Mouse (Mus musculus) hindbrain, embryonic 10.5 days (tissue): ENCODE results near the gene Rbms3. TPM values are rescaled to one million over a fixed set of nuclear protein-coding genes. Genes with fewer than 3 reads are reported as not detected.

Source experiments
- DNase-seq: peaks from one replicate; pipeline ENCODE4 v3.0.0-alpha.2; 2017; ENCODE audit warnings: low spot score
- H3K27ac ChIP-seq: fragments of 300-500 bp; sonication (generic); 2 replicates; pipeline ENCODE4 v1.5.1; 2016; ENCODE audit warnings: mild to moderate bottlenecking, moderate library complexity
- H3K27me3 ChIP-seq: fragments of 300-500 bp; sonication (generic); 2 replicates; pipeline ENCODE4 v1.6.1; 2016; ENCODE audit warnings: mild to moderate bottlenecking; ENCODE audit not compliant: poor library complexity, insufficient read depth, severe bottlenecking
- H3K36me3 ChIP-seq: fragments of 300-500 bp; sonication (generic); 2 replicates; pipeline ENCODE4 v1.6.1; 2016; ENCODE audit warnings: mild to moderate bottlenecking, moderate library complexity
- H3K4me1 ChIP-seq: fragments of 300-500 bp; sonication (generic); replicated peaks from 2 replicates; pipeline ENCODE4 v1.6.1; 2016; ENCODE audit warnings: mild to moderate bottlenecking
- H3K4me3 ChIP-seq: fragments of 300-500 bp; sonication (generic); 2 replicates; pipeline ENCODE4 v1.5.1; 2016; ENCODE audit warnings: mild to moderate bottlenecking, moderate library complexity
- H3K9me3 ChIP-seq: fragments of 300-500 bp; sonication (generic); 2 replicates; pipeline ENCODE4 v1.6.1; 2016; ENCODE audit warnings: mild to moderate bottlenecking, moderate library complexity
- WGBS: fragments of 180-500 bp; shearing (Covaris S2); methylation state at CpG from one replicate; pipeline ENCODE4 v1.1.7; 2016; 5-methylcytosine and 5-hydroxymethylcytosine counted together
- polyA plus RNA-seq: library from polyadenylated mRNA; unstranded; fragments of >200 nt; fragmentation: Nextera tagmentation; extraction: Ambion mirVana; gene quantifications from 2 replicates; pipeline ENCODE4 v1.2.1, GENCODE M21; 2016

Gene Rbms3
- polyA plus RNA-seq, 1 experiment from 2014 or later: 22.1 TPM

- 84% methylated on average over 11 of the region's 11 CpGs for WGBS
- H3K4me3 ChIP-seq: no peak overlapping the region
- peaks cover 10% of the 10 kb centered on the region; the same call in 1 of the 2 replicates for H3K4me1 ChIP-seq
- no peaks in the 10 kb centered on the region for H3K27me3 ChIP-seq
- H3K9me3 ChIP-seq: peaks cover 3% of the 10 kb centered on the region; the same call in 1 of the 2 replicates
- no peak for DNase-seq
- H3K27ac ChIP-seq: no peak overlapping the region
- no peaks in the 10 kb centered on the region for H3K36me3 ChIP-seq
These were observed 561.9 kb downstream of the Rbms3 start for GRCm38 (mm10) chr9:117067703-117068419.

DNA sequence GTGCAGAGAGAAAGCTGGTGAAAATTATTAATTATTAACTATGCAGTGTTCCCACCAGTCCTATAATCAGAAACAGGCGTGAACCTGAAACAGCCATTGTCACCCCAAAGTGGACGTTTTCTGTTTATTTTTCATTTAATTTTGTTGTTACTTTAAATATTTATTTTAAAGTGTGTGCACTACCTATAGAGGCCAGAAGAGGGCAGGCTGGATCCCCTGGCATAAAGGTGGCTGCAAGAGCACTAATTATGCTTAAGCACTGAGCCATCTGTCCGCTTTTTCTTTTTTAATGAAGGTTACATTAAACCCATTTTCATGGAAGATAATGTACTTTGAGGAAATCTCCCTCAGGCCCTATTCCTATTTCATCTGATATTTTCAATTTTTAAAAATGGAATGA, 563.2 kb downstream of the Rbms3 start:
- Histone ChIP-seq H3K27me3 (no peaks in the 10 kb centered on the region), H3K9me3 (peaks cover 3% of the 10 kb centered on the region; the same call in 1 of the 2 replicates), H3K27ac (no peak overlapping the region), H3K4me1 (no peaks in the 10 kb centered on the region), H3K36me3 (no peaks in the 10 kb centered on the region), H3K4me3 (no peak overlapping the region)
- no peak for DNase-seq
- WGBS: 82% methylated on average over 3 of the region's 3 CpGs

DNA sequence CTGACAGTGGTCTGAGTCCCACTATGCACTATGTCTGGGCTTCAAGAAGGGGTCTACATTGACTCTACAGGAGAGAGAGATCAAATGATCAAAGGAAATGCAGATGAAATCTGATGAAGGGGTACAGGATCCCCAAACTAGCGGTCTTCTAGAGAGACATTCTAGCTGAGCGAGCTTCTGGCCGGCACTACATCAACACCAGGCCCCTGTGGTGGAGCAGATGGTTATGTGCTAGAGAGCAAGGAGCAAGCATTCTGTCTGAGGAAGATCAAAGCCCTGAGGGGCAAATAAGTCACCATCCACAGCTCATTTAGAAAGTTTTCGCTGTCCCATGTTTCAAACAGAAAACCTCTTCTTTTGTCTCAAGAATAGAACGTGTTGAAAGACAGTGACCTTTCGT, 564.1 kb downstream of the Rbms3 start:
- no peaks in the 10 kb centered on the region for H3K27me3 ChIP-seq
- no peak for DNase-seq
- 79% methylated on average over 6 of the region's 6 CpGs for WGBS
- no peak overlapping the region for H3K4me3 ChIP-seq
- H3K9me3 ChIP-seq: peaks cover 3% of the 10 kb centered on the region; the same call in 1 of the 2 replicates
- no peaks in the 10 kb centered on the region for H3K4me1 ChIP-seq
- H3K27ac ChIP-seq: no peak overlapping the region
- no peaks in the 10 kb centered on the region for H3K36me3 ChIP-seq

DNA sequence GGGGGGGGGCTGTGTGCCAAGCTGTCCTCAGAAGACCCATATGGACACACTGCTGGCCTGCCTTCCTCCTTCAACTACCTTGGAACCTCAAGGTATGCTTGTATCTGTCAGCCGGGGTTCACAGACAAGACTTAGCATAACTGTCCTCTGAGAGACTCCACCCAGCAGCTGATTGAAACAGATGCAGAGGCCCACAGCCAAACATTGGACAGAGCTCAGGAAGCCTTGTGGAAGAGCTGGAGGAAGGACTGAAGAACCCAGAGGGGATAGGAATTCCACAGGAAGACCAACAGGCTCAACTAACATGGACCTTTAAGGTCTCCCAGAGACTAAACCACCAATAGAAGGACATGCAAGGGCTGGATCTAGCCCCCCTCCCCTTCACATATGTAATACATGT, 570.1 kb downstream of the Rbms3 start:
- no peaks in the 10 kb centered on the region for H3K36me3 ChIP-seq
- H3K9me3 ChIP-seq: no peaks in the 10 kb centered on the region
- DNase-seq: no peak
- H3K27ac ChIP-seq: no peak overlapping the region
- 75% methylated on average over 1 of the region's 1 CpGs for WGBS
- no peaks in the 10 kb centered on the region for H3K27me3 ChIP-seq
- H3K4me3 ChIP-seq: no peak overlapping the region
- no peaks in the 10 kb centered on the region for H3K4me1 ChIP-seq

DNA sequence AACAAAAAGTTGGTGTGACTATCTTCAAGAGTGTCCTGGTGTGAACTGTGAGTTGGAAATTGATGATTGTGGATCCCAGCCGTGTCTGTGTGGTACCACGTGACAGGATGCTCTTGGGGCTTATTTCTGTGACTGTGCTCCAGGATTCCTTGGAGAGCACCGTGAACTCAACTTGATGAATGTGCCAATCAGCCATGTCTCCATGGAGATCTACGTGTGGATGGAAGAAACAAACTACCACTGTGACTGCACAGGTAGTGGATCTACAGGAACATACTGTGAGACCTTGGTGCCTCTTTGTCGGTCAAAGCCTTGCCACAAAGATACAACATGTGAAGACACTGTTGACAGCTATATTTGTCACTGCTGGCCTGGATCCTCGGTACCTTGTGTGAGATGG, 570.6 kb downstream of the Rbms3 start:
- 93% methylated on average over 6 of the region's 6 CpGs for WGBS

GRCm38 (mm10) chr9:117051935-117052334, 577.8 kb downstream of the Rbms3 start:
- Histone ChIP-seq H3K4me3 (no peak overlapping the region), H3K27ac (no peak overlapping the region), H3K27me3 (no peaks in the 10 kb centered on the region), H3K4me1 (peaks cover 9% of the 10 kb centered on the region; the same call in 1 of the 2 replicates), H3K9me3 (no peaks in the 10 kb centered on the region), H3K36me3 (no peaks in the 10 kb centered on the region)
- 94% methylated on average over 2 of the region's 2 CpGs for WGBS
- DNase-seq: no peak

More for the DNA sequence above, 570.6 kb downstream of the Rbms3 start:
- DNase-seq: no peak
- Histone ChIP-seq H3K27ac (no peak overlapping the region), H3K4me1 (no peaks in the 10 kb centered on the region), H3K9me3 (no peaks in the 10 kb centered on the region), H3K4me3 (no peak overlapping the region), H3K27me3 (no peaks in the 10 kb centered on the region), H3K36me3 (no peaks in the 10 kb centered on the region)

DNA sequence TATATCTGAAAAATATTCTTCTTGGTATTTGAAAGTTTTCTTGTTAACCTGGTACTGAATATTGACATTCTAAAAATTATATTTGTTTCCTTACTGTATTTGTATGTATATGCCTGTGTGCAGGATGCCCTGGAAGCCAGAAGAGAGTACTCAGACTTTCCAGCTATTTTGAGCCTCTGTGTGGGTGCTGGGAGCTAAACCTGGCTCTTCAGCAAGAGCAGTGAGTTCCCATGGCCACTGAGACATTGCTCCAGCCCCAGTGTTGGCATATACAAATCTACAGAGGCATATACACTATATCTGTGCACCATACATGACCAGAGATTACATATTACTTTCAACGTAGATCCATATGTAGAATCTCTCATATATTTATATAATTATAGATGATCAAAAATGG, 581.1 kb downstream of the Rbms3 start:
- H3K36me3 ChIP-seq: no peaks in the 10 kb centered on the region
- WGBS: 94% methylated on average over 1 of the region's 1 CpGs
- no peak for DNase-seq
- no peaks in the 10 kb centered on the region for H3K27me3 ChIP-seq
- H3K4me3 ChIP-seq: no peak overlapping the region
- H3K4me1 ChIP-seq: peaks cover 12% of the 10 kb centered on the region; the same call in 1 of the 2 replicates
- H3K9me3 ChIP-seq: no peaks in the 10 kb centered on the region
- no peak overlapping the region for H3K27ac ChIP-seq

GRCm38 (mm10) chr9:117041993-117042366, 587.7 kb downstream of the Rbms3 start:
- WGBS: 65% methylated on average over 2 of the region's 2 CpGs
- Histone ChIP-seq H3K4me3 (no peak overlapping the region), H3K27me3 (no peaks in the 10 kb centered on the region), H3K36me3 (no peaks in the 10 kb centered on the region), H3K9me3 (no peaks in the 10 kb centered on the region), H3K27ac (no peak overlapping the region), H3K4me1 (peaks cover 4% of the 10 kb centered on the region; the same call in 1 of the 2 replicates)
- DNase-seq: no peak

GRCm38 (mm10) chr9:117041291-117041992, 588.3 kb downstream of the Rbms3 start:
- no peak for DNase-seq
- no peaks in the 10 kb centered on the region for H3K9me3 ChIP-seq
- 0 out of 2 replicates have a peak overlapping the region, but pooled peaks have one; percentile 30 for H3K27ac ChIP-seq
- H3K4me3 ChIP-seq: no peak overlapping the region
- no peaks in the 10 kb centered on the region for H3K4me1 ChIP-seq
- H3K27me3 ChIP-seq: no peaks in the 10 kb centered on the region
- H3K36me3 ChIP-seq: no peaks in the 10 kb centered on the region

GRCm38 (mm10) chr9:117039941-117040453, 589.7 kb downstream of the Rbms3 start:
- Histone ChIP-seq H3K36me3 (no peaks in the 10 kb centered on the region), H3K4me1 (no peaks in the 10 kb centered on the region), H3K27me3 (no peaks in the 10 kb centered on the region), H3K27ac (no peak overlapping the region), H3K9me3 (no peaks in the 10 kb centered on the region), H3K4me3 (no peak overlapping the region)
- 84% methylated on average over 6 of the region's 6 CpGs for WGBS
- no peak for DNase-seq

DNA sequence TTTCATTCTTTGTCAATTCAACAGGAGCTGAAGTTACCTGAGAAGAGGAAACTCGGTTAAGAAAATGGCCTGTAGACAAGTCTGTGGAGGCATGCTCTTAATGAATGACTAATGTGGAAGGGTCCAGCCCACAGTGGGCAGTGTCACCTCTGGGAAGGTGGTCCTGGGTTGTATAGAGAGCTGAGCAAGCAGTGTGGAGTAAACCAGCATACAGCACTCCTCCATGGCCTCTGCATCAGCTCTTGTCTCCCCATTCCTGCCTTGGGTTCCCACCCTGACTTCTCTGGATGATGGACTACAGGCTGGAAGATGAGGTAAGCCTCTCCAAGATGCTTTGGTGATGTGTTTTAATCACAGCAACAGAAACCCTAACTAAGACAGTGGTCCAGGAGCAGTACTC, 597.0 kb downstream of the Rbms3 start:
- H3K4me3 ChIP-seq: no peak overlapping the region
- H3K4me1 ChIP-seq: 0 out of 2 replicates have a peak, but pooled peaks cover 2% of the 10 kb centered on the region
- H3K27me3 ChIP-seq: no peaks in the 10 kb centered on the region
- no peak overlapping the region for H3K27ac ChIP-seq
- WGBS: 84% methylated on average over 1 of the region's 1 CpGs
- DNase-seq: no peak
- no peaks in the 10 kb centered on the region for H3K9me3 ChIP-seq
- no peaks in the 10 kb centered on the region for H3K36me3 ChIP-seq

GRCm38 (mm10) chr9:117031237-117031636, 598.5 kb downstream of the Rbms3 start:
- H3K27ac ChIP-seq: no peak overlapping the region
- no peak for DNase-seq
- 81% methylated on average over 11 of the region's 11 CpGs for whole genome bisulfite sequencing
- H3K27me3 ChIP-seq: no peaks in the 10 kb centered on the region
- no peak overlapping the region for H3K4me3 ChIP-seq
- H3K4me1 ChIP-seq: 0 out of 2 replicates have a peak, but pooled peaks cover 2% of the 10 kb centered on the region
- no peaks in the 10 kb centered on the region for H3K36me3 ChIP-seq
- no peaks in the 10 kb centered on the region for H3K9me3 ChIP-seq

DNA sequence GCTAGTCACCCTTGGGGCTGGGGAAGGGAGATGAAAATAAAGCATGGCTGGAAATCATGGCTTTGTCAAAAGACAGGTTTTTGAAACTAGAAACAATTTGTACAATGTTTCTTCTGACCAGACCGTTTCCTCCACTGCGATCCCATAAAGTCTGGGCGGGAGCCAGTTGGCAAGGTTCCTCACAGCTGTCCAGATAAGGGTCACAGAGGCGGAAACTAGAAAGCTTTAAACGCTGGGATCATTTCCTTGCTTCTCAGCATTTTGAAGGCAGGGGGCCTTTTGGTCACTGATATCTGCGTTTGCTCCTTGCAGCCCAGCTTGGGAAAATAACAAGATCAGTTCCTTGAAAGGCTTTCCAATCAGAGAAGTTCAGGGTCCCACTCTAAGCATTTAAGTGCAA, 598.9 kb downstream of the Rbms3 start:
- H3K9me3 ChIP-seq: no peaks in the 10 kb centered on the region
- DNase-seq: peak; percentile 14
- H3K4me1 ChIP-seq: 0 out of 2 replicates have a peak, but pooled peaks cover 2% of the 10 kb centered on the region
- WGBS: 55% methylated on average over 6 of the region's 6 CpGs
- no peak overlapping the region for H3K27ac ChIP-seq
- no peak overlapping the region for H3K4me3 ChIP-seq
- H3K27me3 ChIP-seq: no peaks in the 10 kb centered on the region
- no peaks in the 10 kb centered on the region for H3K36me3 ChIP-seq
